Mouse (Mus musculus): ENCODE measurements around the gene Alkbh3.

Gene Alkbh3

DNA sequence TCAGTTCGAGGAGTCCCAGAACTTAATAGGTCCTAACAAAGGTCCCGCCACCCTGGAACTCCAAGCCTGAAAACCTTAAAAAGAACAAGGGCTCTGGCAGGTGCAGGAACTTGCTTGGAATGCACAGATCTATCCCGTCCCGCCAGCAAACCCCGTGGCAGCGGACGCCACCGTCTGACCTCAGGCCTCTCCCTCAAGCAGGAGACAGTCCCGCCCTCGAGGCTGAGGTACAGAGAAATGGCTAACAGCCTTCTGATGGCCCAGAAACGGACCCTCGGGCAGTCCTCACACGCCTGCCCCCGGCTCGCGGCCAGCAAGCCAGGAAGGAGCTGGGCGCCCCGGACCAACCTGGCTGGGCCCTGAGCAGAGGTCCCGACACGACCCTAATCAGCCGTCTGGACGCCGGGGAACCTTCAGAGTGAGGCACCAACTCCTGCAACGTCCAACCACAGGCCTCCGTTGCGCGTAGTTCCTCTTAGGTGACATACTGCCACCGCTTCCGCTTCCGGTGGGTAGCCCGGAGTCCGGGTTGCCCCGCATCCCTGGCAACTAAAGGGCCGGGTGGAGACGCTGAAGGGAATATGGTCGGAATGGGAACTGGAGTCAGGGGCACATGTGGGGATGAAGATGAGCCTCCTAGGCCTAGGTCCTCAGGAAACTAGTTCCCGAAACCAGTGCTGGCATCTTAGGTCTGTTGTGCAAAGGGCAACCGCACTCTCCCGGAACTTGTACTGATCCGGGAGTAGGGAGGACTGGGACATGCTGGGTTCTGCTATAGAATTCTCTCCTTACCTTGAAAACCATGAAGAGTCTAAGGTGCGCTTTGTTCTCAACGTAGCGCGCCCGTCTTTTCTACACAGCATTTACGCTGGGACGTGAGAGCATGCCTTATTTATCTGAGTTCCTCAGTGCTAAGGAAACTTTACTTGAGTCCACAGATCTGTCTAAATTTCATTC, at the start of gene Alkbh3:
Gene Alkbh3, minus strand, starts transcription at position 473 of the 957 bp plus-strand sequence.
- peak; percentile 92 for DNase-seq (ENCODE audit: low spot score)

DNA sequence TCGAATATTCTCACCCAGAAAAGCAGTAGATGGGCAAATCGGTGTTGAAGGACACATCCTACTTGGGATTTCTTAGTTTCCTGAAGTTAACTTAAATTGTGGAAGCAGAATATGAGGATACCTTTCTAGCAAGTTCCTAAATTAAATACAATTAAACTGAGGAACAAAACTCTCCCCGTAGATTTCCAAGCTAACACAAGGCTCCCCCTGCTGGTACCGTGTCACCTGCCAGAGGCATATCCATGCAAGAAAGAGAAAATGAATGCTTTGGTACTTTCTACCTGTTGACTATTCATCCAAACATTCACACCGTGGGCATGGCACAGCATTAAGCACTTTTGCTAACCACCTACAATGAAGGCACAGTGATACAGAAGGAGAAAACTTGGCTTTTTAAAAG, 48.9 kb upstream of the Alkbh3 start:
- peak; percentile 35 for DNase-seq (ENCODE audit: low spot score)

DNA sequence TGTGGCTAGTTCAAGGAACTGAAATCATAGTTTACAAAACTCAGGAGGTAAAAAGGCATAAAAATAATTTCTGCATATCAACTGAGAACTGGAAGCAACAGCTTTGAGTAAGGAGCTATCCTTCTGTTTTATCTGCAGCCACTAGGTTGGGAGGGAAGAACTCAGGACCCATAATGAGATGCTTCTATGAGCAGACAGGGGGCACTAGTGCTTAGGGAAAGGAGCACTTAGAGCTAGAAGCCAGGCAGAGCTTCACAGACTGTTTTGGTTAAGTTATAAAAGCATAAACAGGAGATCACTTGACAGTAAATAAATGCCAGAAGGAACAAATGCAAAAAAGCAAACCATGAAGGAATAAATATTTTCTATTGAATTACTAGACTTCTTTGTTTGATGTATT, 44.2 kb upstream of the Alkbh3 start:
- peak; percentile 46 for DNase-seq (ENCODE audit: low spot score)

DNA sequence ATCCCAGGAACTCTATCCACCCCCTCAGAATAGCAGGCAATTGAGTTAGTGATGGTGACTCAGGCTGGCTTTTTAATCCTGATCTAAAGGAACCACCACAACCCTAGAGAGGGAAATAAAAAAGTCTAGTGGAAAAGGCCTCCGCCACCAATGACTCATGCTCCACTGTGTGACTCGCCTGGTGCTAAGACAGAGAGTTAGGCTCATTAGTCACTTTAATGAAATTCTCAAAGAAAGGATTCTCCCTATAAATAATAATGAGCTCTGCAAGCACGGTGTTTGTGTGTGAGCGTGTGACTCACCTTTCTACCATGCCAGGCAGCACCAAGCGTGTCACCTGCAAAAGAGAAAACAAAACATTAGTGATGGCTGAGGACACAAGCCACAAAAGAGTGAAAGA, 41.3 kb upstream of the Alkbh3 start:
- DNase-seq (ENCODE audit: low spot score): no peak

DNA sequence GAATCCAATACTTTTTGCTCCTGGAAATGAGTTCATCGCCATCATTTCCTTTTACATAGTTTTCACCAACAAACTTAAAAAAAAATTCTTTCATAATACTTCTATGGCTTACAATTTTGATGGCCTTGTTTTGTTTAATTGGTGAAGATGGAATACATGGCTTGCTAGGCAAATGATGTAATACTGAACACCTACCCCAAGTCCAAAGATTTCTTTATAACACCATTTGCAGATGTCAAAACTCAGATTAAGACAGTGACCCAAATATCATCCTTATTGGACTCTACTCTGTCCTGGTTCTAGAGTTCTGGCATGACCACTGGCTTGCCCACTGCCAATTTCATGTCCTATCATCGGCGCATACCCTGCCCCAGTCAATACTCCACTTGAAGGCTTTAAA, 40.3 kb upstream of the Alkbh3 start:
- DNase-seq (ENCODE audit: low spot score): no peak

DNA sequence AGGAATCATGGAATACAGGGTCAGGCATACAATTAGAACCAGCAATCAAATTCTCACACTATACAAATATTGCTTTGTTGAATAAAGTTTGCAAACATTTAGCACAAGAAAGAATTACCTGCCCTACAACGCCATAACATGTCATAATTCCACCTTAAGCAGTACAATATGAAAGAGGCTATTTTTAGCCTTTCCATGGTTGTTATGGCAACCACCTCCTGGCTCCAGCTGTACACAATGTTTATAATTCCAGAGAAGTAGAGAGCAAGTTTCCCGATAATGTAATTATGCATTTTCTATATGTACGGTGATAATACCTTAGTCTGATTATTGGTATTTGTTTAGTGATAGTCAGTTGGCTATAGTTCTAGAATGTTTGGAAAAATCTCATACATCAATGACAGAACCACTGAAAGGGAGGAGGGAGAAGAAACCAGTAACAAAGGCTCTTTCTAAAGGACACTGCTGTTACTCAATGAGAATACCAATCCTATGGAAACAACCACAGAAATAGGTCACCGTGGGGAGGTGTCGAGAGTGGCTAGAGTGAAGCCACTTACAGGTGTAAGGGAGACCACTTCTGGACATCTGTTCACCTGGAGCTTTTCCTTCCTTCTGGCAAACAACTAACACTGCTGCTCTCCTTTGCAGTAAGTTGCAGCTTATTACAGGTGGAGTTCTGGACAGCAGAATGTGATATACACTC, 39.0 kb upstream of the Alkbh3 start:
- DNase-seq (ENCODE audit: low spot score): no peak

DNA sequence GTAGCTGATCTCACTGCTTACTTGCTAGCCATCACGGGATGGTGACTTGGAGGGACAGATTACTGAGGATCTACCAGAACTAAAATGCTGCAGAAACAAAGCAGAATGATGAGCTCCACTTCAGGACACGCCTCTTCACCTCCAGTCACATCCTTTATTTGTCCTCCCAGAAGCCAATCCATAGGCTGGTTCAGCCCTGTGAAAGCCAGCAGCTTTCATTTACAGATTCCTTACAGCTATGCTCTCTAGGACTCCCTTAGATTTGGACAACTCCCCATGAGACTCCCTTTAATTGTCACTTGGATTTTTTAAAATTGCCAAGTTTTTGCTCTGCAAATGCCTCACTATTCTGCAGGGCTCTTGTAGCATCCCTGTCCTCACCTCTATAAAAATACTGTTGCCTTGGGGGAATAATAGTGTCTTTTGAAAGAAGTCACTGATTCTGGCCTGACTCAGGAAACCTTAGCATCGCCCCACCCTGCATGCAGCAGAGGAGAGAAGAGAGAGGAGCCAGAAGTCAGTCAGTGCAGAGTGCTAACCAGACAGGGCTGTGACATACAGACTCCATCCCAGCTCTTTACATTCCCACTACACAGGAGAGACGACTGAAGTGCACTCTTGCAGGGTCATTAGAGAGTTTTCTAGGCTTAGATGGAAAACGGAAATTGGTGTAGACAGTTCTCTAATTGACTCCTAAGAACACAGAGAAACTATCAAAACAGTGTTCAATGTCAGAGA, 38.3 kb upstream of the Alkbh3 start:
- no peak for DNase-seq (ENCODE audit: low spot score)

DNA sequence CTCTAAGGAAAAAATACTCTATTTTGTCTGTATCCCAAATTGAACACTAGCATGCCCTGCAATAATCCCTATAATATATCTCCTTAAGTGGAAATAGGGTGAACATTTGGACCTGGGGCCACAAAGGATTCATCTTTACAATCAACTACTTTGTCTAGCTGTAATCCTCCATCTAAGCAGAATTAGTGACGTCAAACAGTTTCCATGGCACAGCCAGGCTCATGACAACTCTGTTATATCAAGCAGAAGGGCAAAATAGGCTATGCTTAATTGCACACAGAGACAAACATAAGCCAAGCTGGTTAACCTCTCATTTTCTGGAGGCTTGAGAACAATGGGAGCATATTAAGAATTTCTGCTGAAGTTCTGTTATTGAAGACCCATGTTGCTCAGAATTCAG, 37.7 kb upstream of the Alkbh3 start:
- no peak for DNase-seq (ENCODE audit: low spot score)

DNA sequence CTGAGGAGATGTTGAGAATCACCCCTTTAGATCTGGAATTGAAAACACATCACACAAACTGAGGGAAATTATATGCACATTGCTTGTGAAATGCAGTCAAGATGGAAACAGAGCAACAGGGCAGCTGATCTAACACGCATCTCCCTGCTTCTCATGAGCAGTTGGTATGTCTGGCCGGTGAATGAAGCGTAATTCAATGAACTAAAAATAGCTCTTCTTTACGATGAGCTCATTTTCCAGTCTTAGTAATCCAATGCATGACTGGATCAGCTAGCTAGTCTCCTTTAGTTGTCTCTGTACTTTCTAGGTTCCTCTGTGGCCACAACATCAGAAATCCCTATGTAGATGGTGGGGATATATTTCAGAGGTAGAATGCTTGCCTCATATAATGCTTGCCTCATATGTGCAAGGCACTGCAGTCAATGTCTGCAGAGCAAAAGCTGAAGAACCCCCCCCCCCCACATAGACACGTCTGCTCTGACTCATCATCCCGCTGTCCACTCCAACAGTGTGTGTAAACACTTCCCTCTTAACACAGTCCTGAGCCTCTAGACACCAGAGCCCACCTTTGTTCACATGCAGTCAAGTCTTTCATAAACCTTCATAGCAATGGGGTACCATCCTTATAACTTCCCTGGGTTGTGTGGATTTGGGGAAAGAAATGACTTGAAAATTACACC, 34.9 kb upstream of the Alkbh3 start:
- DNase-seq (ENCODE audit: low spot score): no peak

DNA sequence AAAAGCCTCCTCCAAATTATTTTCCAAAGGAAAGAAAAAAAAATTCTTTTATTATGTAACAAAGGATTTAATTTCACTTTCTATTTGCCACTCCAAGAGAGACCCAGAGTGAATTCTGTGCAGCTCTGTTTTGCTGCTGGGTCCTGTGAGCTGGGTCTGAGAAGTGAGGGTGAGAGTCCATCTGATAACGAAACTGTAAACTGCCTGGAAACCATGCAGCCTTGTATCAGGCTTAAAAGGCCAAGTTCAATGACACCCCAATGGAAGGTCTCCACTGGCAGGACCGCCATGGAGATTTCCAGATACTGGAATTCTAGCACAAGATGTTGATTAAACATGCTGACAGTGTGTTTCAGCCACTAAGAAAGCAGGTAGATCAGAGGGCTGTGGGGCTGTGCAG, 33.6 kb upstream of the Alkbh3 start:
- no peak for DNase-seq (ENCODE audit: low spot score)

DNA sequence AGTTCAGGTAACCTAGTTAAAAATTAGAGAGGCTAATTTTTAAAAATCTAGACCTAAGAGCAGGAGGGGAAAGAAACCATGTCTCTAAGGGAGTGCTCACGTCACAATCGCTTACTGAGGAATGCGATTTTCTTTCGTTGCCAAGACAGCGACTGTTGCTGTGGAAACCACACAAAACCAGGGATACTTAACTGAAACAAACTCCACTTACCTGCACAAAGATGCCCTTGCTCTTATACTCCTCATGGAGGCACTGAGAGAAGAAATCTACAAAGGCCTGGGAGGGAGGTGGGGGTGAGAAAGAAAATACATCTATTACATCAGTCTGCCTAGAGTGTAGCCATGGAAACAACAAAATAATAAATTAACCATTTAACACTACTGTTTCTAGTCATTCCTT, 33.1 kb upstream of the Alkbh3 start:
- DNase-seq (ENCODE audit: low spot score): peak; percentile 39

DNA sequence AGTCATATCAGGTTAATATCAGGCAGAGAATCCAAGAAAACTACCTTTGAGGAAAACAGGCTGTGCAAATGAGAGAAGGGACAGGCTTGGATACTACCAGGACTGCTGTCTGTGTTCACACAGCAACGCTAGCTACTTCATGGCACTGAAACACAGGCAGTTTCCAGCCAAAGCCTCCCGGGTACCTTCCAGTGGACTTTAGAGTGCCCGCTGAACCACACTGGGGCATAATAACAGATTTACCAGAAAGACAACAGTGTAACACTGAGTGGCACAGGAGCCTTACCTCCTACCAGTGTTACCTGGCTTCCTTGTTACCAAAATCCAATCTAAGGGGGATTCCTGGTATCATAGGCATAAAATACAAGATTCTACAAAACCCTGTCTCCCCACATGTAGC, 31.9 kb upstream of the Alkbh3 start:
- no peak for DNase-seq (ENCODE audit: low spot score)

DNA sequence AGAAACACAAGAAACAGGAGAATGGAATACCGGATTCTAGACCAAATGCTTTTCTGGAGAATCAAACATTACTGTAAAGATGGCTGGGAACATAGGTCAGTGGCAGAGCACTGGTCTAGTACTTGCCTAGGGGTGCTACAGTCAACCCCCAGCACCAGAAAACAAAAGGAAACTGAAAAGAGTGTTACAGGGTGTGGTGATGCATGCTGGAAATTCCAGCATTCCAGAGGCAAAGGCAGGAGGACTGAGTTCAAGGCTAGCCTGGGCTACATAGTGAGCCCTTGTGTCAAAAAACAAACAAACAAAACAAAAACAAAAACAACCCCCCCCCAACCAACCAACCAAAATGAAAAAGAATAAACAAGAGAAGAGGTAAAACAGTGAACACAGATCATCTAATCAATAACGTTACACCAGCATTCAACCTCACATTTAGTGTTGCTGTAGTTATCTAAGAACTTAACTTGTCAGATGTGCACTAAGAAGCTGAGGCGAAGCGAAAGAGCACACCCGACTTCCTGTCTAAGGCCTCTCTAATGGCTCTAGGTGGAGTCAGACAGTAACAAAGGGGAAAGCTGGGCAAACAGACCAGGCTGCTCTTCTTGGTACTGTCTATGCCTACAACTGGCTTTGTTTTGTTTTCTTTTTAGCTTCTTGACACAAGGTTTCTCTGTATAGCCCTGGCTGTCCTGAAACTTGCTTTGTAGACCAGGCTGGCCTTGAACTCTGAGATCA, 30.0 kb upstream of the Alkbh3 start:
- DNase-seq (ENCODE audit: low spot score): no peak

DNA sequence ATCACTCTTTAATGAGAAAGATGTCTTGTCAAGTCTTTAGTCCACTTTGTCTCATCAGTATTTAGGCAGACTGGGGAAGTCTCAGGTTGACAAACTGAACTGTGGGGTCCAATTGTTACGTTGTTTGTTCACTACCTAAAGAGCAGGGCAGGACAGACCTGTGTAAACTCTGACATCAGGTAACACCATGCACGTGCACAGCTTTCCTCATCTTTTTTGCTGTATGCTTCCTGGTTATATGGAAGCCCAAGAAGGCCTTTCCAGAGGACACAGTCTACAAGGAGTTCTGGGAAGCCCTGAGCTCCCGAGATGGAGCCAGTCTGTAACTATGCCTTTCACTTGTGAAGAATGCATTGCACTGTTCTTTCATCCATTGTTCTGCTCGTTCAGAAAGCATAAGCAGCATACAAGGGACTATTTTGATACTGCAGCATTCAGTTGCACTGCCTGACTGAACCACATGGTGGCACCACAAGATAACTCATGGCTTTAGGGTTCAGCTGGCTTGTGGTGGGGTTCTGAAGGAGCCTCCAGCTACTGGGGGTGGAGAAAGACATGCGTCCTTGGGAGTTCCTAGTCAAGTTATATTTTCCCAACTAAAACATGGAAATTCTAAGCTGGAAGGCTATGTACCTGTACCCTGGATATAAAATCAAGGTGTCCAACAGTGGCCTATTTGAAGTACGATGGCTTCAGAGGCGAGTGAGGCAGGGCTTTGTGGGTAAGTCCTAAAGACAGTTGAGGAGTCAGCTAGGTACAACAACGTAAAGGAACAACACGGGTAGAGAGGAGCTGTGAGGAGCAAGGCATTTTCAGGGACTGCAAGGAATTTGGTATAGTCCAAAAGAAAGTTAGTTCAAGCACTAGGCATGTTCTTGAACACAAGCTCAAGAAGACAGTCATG, 25.1 kb upstream of the Alkbh3 start:
- DNase-seq (ENCODE audit: low spot score): peak; percentile 91

DNA sequence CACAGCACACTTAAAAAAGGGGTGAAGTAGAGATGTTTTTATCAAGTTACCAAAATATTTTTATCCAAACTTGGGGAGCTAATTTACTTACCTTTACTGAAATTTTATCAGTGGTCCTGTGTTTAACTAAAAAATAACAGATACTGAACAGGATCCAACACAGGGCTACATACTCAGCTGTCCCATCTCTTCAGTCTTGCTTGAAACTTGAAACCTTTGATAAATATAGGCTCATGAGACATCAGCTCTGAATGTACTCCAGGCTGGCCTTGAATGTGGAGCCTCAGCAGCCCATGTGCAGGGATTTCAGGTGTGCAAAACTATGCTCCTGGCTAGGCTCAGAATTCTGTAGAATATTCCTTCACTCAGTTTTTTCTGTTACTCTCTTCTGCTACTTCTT, 20.0 kb upstream of the Alkbh3 start:
- DNase-seq (ENCODE audit: low spot score): no peak

DNA sequence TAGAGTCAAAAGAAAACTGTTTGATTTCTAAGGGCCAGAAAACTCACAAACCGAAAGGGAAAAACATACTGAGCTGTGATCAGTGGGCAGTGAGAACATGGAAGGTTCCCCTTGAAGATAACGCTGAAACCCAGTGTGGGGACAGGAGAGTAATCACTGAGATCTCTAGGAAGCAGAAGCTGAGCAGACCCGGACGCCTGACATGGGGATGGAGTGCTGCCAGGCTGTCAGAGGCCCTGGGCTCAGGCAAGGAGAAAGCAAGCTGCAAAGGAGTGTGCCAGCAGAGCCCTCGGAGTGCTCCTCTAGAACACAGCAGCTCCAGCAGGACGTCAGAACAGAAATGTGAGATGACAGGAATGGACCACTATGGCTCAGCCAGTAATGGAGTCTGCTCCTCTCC, 14.0 kb upstream of the Alkbh3 start:
- DNase-seq (ENCODE audit: low spot score): no peak

DNA sequence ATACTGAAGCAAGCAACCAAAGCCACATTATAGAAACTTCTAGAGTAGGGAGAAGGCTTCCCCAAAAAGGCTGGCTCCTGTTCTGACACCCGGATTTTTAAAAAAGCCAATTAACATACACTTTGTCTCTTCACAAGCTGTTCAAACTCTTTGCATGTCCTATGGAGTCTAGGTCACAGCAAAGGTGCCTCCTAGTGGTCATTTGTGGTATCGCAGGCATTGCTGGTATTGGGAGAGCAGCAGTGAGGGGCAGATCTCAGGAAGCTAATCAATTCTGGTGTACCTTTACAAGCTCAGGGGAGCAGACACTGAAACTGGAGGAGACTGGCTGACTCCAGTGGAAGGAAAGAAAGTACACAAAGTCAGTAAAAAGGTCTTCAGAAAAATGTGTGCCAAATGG, 8.3 kb downstream of the Alkbh3 start:
- DNase-seq (ENCODE audit: low spot score): peak; percentile 94

DNA sequence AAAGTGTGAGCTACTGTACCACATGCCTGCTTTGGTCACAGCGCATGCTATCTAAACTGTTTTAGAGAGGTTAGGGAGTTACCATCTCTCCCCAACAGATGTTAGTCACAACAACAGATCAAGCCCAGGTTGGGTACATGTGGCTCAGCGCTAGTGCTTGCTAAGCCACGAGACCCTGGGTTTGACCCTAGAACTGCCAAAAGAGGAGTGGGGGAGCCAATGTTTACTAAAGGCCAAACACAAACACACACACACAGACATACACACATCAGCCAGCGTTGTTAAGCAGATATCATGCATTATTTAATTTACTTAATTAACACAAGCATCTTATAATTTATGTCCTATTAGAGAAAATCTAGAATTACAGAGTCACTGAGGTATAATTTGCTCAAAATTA, 8.7 kb downstream of the Alkbh3 start:
- no peak for DNase-seq (ENCODE audit: low spot score)

DNA sequence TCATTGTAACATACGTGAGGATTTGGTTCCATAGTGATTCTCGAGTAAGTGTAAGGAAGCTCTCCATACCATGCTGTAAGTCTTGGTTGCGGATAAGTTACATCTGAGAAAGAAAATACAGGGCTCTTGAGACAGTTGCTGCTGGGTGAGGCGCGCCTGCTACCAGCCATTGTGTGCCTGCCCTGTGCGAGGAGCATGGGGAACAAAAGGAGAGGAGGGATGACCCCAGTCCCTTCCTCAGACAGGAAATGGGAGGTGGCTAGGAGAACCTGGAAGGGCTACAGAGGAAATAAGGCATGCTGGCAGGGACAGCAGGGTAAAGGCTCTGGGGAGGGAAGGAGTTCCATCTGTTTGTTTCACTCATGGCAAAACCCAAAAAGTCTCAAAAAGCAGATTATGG, 9.2 kb downstream of the Alkbh3 start:
- DNase-seq (ENCODE audit: low spot score): no peak

DNA sequence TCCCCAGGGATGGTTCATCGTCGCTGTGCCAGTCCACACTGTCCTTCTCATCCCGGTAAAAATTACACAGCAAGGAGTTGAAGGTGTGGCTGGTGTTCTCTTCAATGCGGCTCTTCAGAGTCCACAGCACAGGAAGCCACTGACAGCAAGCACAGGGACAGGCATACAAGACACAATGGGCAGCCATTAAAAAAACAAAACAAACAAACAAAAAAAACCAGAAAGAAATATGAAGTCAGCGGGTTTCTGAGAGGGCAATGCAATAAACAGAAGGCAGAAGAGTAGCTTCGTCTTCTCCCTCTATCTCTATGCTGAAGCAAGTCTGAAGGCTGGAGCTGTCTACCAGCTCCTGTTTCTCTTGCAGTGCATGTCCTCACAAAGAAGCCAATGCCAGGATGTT, 14.4 kb downstream of the Alkbh3 start, which contains the start of gene Gm27027:
Gene Gm27027, minus strand, starts transcription at position 101 of the 400 bp plus-strand sequence.
- DNase-seq (ENCODE audit: low spot score): no peak

Measured in layer of hippocampus, adult 11-12 months (tissue).